Mouse (Mus musculus): ENCODE measurements at regions not wholly inside any gene's neighbourhood (a gene's known extent, or its start where the extent isn't known, plus 50 kb on each side); places are given as distances from the start of the nearest gene placed in this dataset.

GRCm38 (mm10) chr14:49592667-49593066 is 66.8 kb upstream of the Slc35f4 start:
- no peak for DNase-seq (ENCODE audit: extremely low spot score in 1 of 2, low spot score in 1 of 2)

- peak; percentile 31 to 44 for DNase-seq (ENCODE audit: extremely low spot score in 1 of 2, low spot score in 1 of 2)
Observed at GRCm38 (mm10) chr14:49590322-49590721, 64.5 kb upstream of the Slc35f4 start.
